Mouse (Mus musculus): Measurements from ENCODE around the gene Ptpn18.

- TF ChIP-seq EP300 (IDR thresholded peaks at IDR 0.05; ENCODE audit: low read length) (no peak), POLR2A (IDR thresholded peaks at IDR 0.05; ENCODE audit: low read depth, low read length) (no peak), MYC (IDR thresholded peaks at IDR 0.05; ENCODE audit: low read depth, low read length) (no peak), USF1 (IDR thresholded peaks at IDR 0.05; ENCODE audit: low read depth, low read length) (no peak)
These were observed 31.1 kb upstream of the Ptpn18 start for GRCm38 (mm10) chr1:34428466-34428865.

All from CH12.LX (cell line).